Mouse (Mus musculus) mouse trophoblast stem cell (cell line): Measurements from ENCODE around the gene Gnao1.

ENCODE experiments used
- in situ Hi-C, 2 experiments: fragments of 300-500 bp; cut with MseI, MboI; formaldehyde crosslinking; loops; 2 replicates in 1 of 2; 3 replicates in 1 of 2; pipeline ENCODE4 v1.15.1; 2025

Gnao1 gene

GRCm38 (mm10) chr8:93984731-93985130, 175.0 kb downstream of the Gnao1 start:
- in situ Hi-C loops: no loop called here

GRCm38 (mm10) chr8:93989739-93990138, 180.0 kb downstream of the Gnao1 start:
- in situ Hi-C loops: no loop called here

- in situ Hi-C loops: no loop called here
Observed at GRCm38 (mm10) chr8:93998961-93999360, 189.2 kb downstream of the Gnao1 start.

- in situ Hi-C loops: no loop called here
Observed at GRCm38 (mm10) chr8:94004139-94004538, 194.4 kb downstream of the Gnao1 start.

- in situ Hi-C loops: no loop called here
Observed at GRCm38 (mm10) chr8:94009243-94009845, 199.6 kb downstream of the Gnao1 start.

- in situ Hi-C loops: no loop called here
Observed at GRCm38 (mm10) chr8:94010101-94010705, 200.4 kb downstream of the Gnao1 start.

- in situ Hi-C loops: no loop called here
Observed at GRCm38 (mm10) chr8:94011076-94012012, 201.6 kb downstream of the Gnao1 start.

- in situ Hi-C loops: no loop called here
Observed at GRCm38 (mm10) chr8:94012013-94012951, 202.5 kb downstream of the Gnao1 start, which contains the start of gene Amfr. Gene Amfr (minus strand): TSS chr8:94012842.

- in situ Hi-C loops: no loop called here
Observed at GRCm38 (mm10) chr8:94013026-94013612, 203.4 kb downstream of the Gnao1 start.
